In the genomic region with DNA sequence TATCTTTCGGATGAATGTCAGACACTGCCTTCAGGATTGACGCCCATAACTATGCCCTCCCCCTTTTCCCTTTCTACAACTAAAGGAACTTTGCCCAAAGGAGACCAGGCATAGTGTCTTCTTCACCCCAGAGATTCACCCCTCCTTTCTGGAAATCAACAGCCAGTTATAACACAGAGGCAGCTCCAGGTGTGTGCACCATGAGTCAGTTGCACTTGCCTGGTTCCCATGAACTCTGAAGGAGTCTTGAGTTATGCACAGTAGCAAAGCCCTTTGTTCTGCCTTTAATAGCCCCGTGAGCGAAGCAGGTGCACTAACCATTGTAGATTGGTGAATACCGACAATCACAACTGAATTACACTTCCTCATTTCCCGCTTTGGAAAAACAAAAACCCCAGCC, we compare ENCODE assay signal across 17 mouse cellular contexts.
"Had no signal": no experiment of that assay in that cellular context is flagged by ENCODE, and none has a peak within 500 bp of the region (broad histone marks: within the 10 kb centered on the region; RNA-seq: fewer than 3 reads in every experiment).

No protein-coding gene starts in this region.

- H3K9ac ChIP-seq: liver, embryonic 15.5 days; neural tube, embryonic 12.5 days; stomach, embryonic 15.5 days had no signal

- H3K27me3 ChIP-seq: liver, embryonic 15.5 days; neural tube, embryonic 12.5 days; stomach, embryonic 15.5 days had no signal

- H3K27ac ChIP-seq: left cerebral cortex, adult 2 months; limb, embryonic 10.5 days; liver, embryonic 15.5 days; midbrain, embryonic 10.5 days; neural tube, embryonic 12.5 days; stomach, embryonic 15.5 days had no signal

- DNase-seq: kidney, adult 18-20 months; kidney, postnatal 10 days; kidney, postnatal 4 days; lung, adult 2 months; lung, postnatal 36 days; spleen, adult 18-20 months; thymus, adult 2 months; thymus, postnatal 25 days had no signal

- H3K4me2 ChIP-seq: liver, embryonic 11.5 days; liver, embryonic 15.5 days; neural tube, embryonic 12.5 days; stomach, embryonic 15.5 days had no signal

- H3K4me1 ChIP-seq: limb, embryonic 10.5 days; liver, embryonic 15.5 days; midbrain, embryonic 10.5 days; neural tube, embryonic 12.5 days; stomach, embryonic 15.5 days had no signal

- ATAC-seq: lung, postnatal 0 days; midbrain, embryonic 16.5 days had no signal

- H3K9me3 ChIP-seq: limb, embryonic 10.5 days; liver, embryonic 15.5 days; midbrain, embryonic 10.5 days; neural tube, embryonic 12.5 days; stomach, embryonic 15.5 days had no signal

- H3K4me3 ChIP-seq: left cerebral cortex, adult 2 months; limb, embryonic 10.5 days; liver, embryonic 15.5 days; midbrain, embryonic 10.5 days; neural tube, embryonic 12.5 days; stomach, embryonic 15.5 days had no signal
